Mouse (Mus musculus): ENCODE results near the gene Arhgap10. TPM values are rescaled to one million over a fixed set of nuclear protein-coding genes. Genes with fewer than 3 reads are reported as not detected.

Arhgap10 gene
- total and polyA plus RNA-seq, 3 experiments, result 2.7 to 5.9 (median 4.8) TPM

GRCm38 (mm10) chr8:77433221-77433620, 84.5 kb downstream of the Arhgap10 start:
- no peaks in the 10 kb centered on the region for H3K27me3 ChIP-seq (replicated peaks)
- no peaks in the 10 kb centered on the region for H3K79me2 ChIP-seq (replicated peaks; ENCODE audit: control insufficient read depth, extremely low read depth, insufficient read depth, poor library complexity, severe bottlenecking)
- no peaks in the 10 kb centered on the region for H3K9me3 ChIP-seq (replicated peaks; ENCODE audit: low read length)
- H3K36me3 ChIP-seq (replicated peaks in 1 of 2; ENCODE audit: control insufficient read depth in 1 of 2, insufficient read depth in 1 of 2, low read length in 1 of 2), result no peaks in the 10 kb centered on the region
- no peak overlapping the region for H3K4me3 ChIP-seq (replicated peaks in 1 of 3; ENCODE audit: low read depth in 2 of 3, low read length in 2 of 3, poor library complexity in 1 of 3)
- H3K4me1 ChIP-seq (ENCODE audit: control insufficient read depth in 1 of 2, insufficient read depth in 2 of 2), result peaks cover 10 to 18% of the 10 kb centered on the region in 2 experiments
- in situ Hi-C loops (cut with MboI; ENCODE audit: low pct_ligation_motif_present, low pct_unique_long_range_greater_than_20kb, low sequenced_read_pairs) (no loop called here), dilution Hi-C loops (cut with MboI; ENCODE audit: extremely low pct_ligation_motif_present, extremely low pct_unique_long_range_greater_than_20kb, low sequenced_read_pairs) (no loop called here)
- H3K9ac ChIP-seq (ENCODE audit: insufficient read depth, low read depth), result no peak overlapping the region
- TF ChIP-seq MXI1 (IDR thresholded peaks at IDR 0.05; ENCODE audit: low read depth, low read length) (no peak), MAX (IDR thresholded peaks at IDR 0.05; ENCODE audit: low read length) (no peak), NRF1 (IDR thresholded peaks at IDR 0.05; ENCODE audit: low read depth, low read length) (no peak), POLR2AphosphoS2 (IDR thresholded peaks at IDR 0.05; ENCODE audit: low read depth, low read length) (no peak)
- no peak overlapping the region for H3K27ac ChIP-seq (ENCODE audit: insufficient read depth, low read depth)
- no peak overlapping the region for H3K4me2 ChIP-seq (ENCODE audit: insufficient read depth, low read depth, poor library complexity, severe bottlenecking)
- no peak for DNase-seq (ENCODE audit: extremely low read depth)

- in situ Hi-C loops (cut with MboI; ENCODE audit: low pct_ligation_motif_present, low pct_unique_long_range_greater_than_20kb, low sequenced_read_pairs), result no loop called here
- no peaks in the 10 kb centered on the region for H3K79me2 ChIP-seq (replicated peaks; ENCODE audit: control insufficient read depth, extremely low read depth, insufficient read depth, poor library complexity, severe bottlenecking)
- peaks cover 10 to 18% of the 10 kb centered on the region in 2 experiments for H3K4me1 ChIP-seq (ENCODE audit: control insufficient read depth in 1 of 2, insufficient read depth in 2 of 2)
- dilution Hi-C loops (cut with MboI; ENCODE audit: extremely low pct_ligation_motif_present, extremely low pct_unique_long_range_greater_than_20kb, low sequenced_read_pairs), result no loop called here
- H3K27ac ChIP-seq (ENCODE audit: insufficient read depth, low read depth), result no peak overlapping the region
- H3K4me3 ChIP-seq (replicated peaks in 1 of 3; ENCODE audit: low read depth in 2 of 3, low read length in 2 of 3, poor library complexity in 1 of 3), result no peak overlapping the region
- H3K36me3 ChIP-seq (replicated peaks in 1 of 2; ENCODE audit: control insufficient read depth in 1 of 2, insufficient read depth in 1 of 2, low read length in 1 of 2), result no peaks in the 10 kb centered on the region
- H3K27me3 ChIP-seq (replicated peaks), result no peaks in the 10 kb centered on the region
- DNase-seq (ENCODE audit: extremely low read depth), result no peak
- H3K9me3 ChIP-seq (replicated peaks; ENCODE audit: low read length), result no peaks in the 10 kb centered on the region
- H3K9ac ChIP-seq (ENCODE audit: insufficient read depth, low read depth), result no peak overlapping the region
- TF ChIP-seq USF1 (IDR thresholded peaks at IDR 0.05; ENCODE audit: low read depth, low read length) (no peak), E2F4 (IDR thresholded peaks at IDR 0.05; ENCODE audit: insufficient replicate concordance, low read depth, low read length) (no peak), NELFE (IDR thresholded peaks at IDR 0.05; ENCODE audit: low read depth, low read length) (no peak), MAX (IDR thresholded peaks at IDR 0.05; ENCODE audit: low read length) (no peak), NRF1 (IDR thresholded peaks at IDR 0.05; ENCODE audit: low read depth, low read length) (no peak), ZKSCAN1 (IDR thresholded peaks at IDR 0.05; ENCODE audit: borderline replicate concordance, low read depth, low read length) (no peak), SMC3 (IDR thresholded peaks at IDR 0.05; ENCODE audit: low read depth, low read length) (no peak), ETS1 (conservative IDR thresholded peaks at IDR 0.05; ENCODE audit: low read depth, low read length) (no peak), CHD1 (IDR thresholded peaks at IDR 0.05; ENCODE audit: low read depth, low read length) (no peak)
- H3K4me2 ChIP-seq (ENCODE audit: insufficient read depth, low read depth, poor library complexity, severe bottlenecking), result no peak overlapping the region
Observed at GRCm38 (mm10) chr8:77432726-77433125, 85.0 kb downstream of the Arhgap10 start.

GRCm38 (mm10) chr8:77428420-77428819, 89.3 kb downstream of the Arhgap10 start:
- Histone ChIP-seq H3K4me2 (ENCODE audit: insufficient read depth, low read depth, poor library complexity, severe bottlenecking) (no peak overlapping the region), H3K9ac (ENCODE audit: insufficient read depth, low read depth) (no peak overlapping the region), H3K27me3 (replicated peaks) (no peaks in the 10 kb centered on the region), H3K27ac (ENCODE audit: insufficient read depth, low read depth) (no peak overlapping the region), H3K79me2 (replicated peaks; ENCODE audit: control insufficient read depth, extremely low read depth, insufficient read depth, poor library complexity, severe bottlenecking) (no peaks in the 10 kb centered on the region), H3K4me1 (ENCODE audit: control insufficient read depth in 1 of 2, insufficient read depth in 2 of 2) (peaks cover 4 to 5% of the 10 kb centered on the region in 2 experiments), H3K4me3 (replicated peaks in 1 of 3; ENCODE audit: low read depth in 2 of 3, low read length in 2 of 3, poor library complexity in 1 of 3) (no peak overlapping the region), H3K36me3 (replicated peaks in 1 of 2; ENCODE audit: control insufficient read depth in 1 of 2, insufficient read depth in 1 of 2, low read length in 1 of 2) (no peaks in the 10 kb centered on the region), H3K9me3 (replicated peaks; ENCODE audit: low read length) (no peaks in the 10 kb centered on the region)
- no peak for TF ChIP-seq ZC3H11A (IDR thresholded peaks at IDR 0.05; ENCODE audit: low read depth, low read length)
- no peak for TF ChIP-seq RAD21 (IDR thresholded peaks at IDR 0.05; ENCODE audit: low read depth, low read length)
- no peak for TF ChIP-seq EP300 (IDR thresholded peaks at IDR 0.05; ENCODE audit: low read length)
- no peak for TF ChIP-seq MXI1 (IDR thresholded peaks at IDR 0.05; ENCODE audit: low read depth, low read length)
- no peak for TF ChIP-seq POLR2A (IDR thresholded peaks at IDR 0.05; ENCODE audit: low read depth, low read length)
- no peak for TF ChIP-seq TBP (conservative IDR thresholded peaks at IDR 0.05; ENCODE audit: low read depth, low read length)
- in situ Hi-C loops (cut with MboI; ENCODE audit: low pct_ligation_motif_present, low pct_unique_long_range_greater_than_20kb, low sequenced_read_pairs), result loop anchor here (10.0 kb wide), 1 partner anchor 96 kb away; no protein-coding TSS in a partner anchor
- no peak for DNase-seq (ENCODE audit: extremely low read depth)
- dilution Hi-C loops (cut with MboI; ENCODE audit: extremely low pct_ligation_motif_present, extremely low pct_unique_long_range_greater_than_20kb, low sequenced_read_pairs), result no loop called here

Data from CH12.LX (cell line).